Mouse (Mus musculus) G1E (cell line): ENCODE measurements around the gene Kcns3.

Source experiments
- CTCF ChIP-seq: IDR thresholded peaks from 2 replicates; pipeline ENCODE4 v1.5.1; 2012; ENCODE audit warnings: low read depth, low read length, inconsistent platforms, mixed read lengths
- POLR2AphosphoS5 ChIP-seq: IDR thresholded peaks from 2 replicates; pipeline ENCODE4 v1.6.1; 2012; ENCODE audit warnings: low read depth, low read length, inconsistent platforms; ENCODE audit not compliant: insufficient replicate concordance

- TF ChIP-seq CTCF (no peak), POLR2AphosphoS5 (no peak)
Measured at GRCm38 (mm10) chr12:11144894-11145293, 6.0 kb downstream of the Kcns3 start.
